Mouse (Mus musculus): ENCODE measurements around the gene Ces5a. TPM values are rescaled to one million over a fixed set of nuclear protein-coding genes. Genes with fewer than 3 reads are reported as not detected.

Ces5a gene
- polyA plus RNA-seq, 1 experiment: 0.08 TPM

GRCm38 (mm10) chr8:93570186-93570530, 34.5 kb upstream of the Ces5a start:
- Histone ChIP-seq H3K4me2 (ENCODE audit: low read depth) (peak overlapping the region; percentile 49), H3K4me3 (no peak overlapping the region), H3K79me2 (ENCODE audit: control insufficient read depth, insufficient read depth) (no peaks in the 10 kb centered on the region), H3K27me3 (ENCODE audit: control insufficient read depth, insufficient read depth, insufficient read length) (peaks cover 8% of the 10 kb centered on the region), H3K36me3 (ENCODE audit: control insufficient read depth, insufficient read depth) (no peaks in the 10 kb centered on the region), H3ac (ENCODE audit: control insufficient read depth, insufficient read length) (no peak overlapping the region)
- TF ChIP-seq MYOD1 (IDR thresholded peaks at IDR 0.05; ENCODE audit: control insufficient read depth in 1 of 3, insufficient read length in 2 of 3, low read depth in 2 of 3) (no peak), E2F4 (IDR thresholded peaks at IDR 0.05; ENCODE audit: insufficient read depth) (no peak), MYOG (IDR thresholded peaks at IDR 0.05; ENCODE audit: control insufficient read depth in 1 of 3, insufficient read depth in 1 of 3, insufficient read length in 2 of 3, low read depth in 2 of 3) (no peak), MAX (IDR thresholded peaks at IDR 0.05; ENCODE audit: low read depth) (no peak), REST (IDR thresholded peaks at IDR 0.05; ENCODE audit: insufficient read depth, insufficient read length) (no peak), TCF12 (IDR thresholded peaks at IDR 0.05; ENCODE audit: insufficient read depth, poor library complexity, severe bottlenecking) (no peak), SRF (IDR thresholded peaks at IDR 0.05; ENCODE audit: control insufficient read depth, insufficient read length, low read depth) (no peak), USF1 (IDR thresholded peaks at IDR 0.05; ENCODE audit: low read depth) (no peak), POLR2AphosphoS2 (IDR thresholded peaks at IDR 0.05; ENCODE audit: insufficient read length, low read depth) (no peak), POLR2A (IDR thresholded peaks at IDR 0.05; ENCODE audit: insufficient read length, low read depth) (no peak), CEBPB (IDR thresholded peaks at IDR 0.05; ENCODE audit: insufficient read depth, poor library complexity, severe bottlenecking) (no peak), TCF3 (IDR thresholded peaks at IDR 0.05; ENCODE audit: insufficient read length, low read depth) (no peak)

GRCm38 (mm10) chr8:93569311-93570185, 33.9 kb upstream of the Ces5a start:
- TF ChIP-seq MYOD1 (IDR thresholded peaks at IDR 0.05; ENCODE audit: control insufficient read depth in 1 of 3, insufficient read length in 2 of 3, low read depth in 2 of 3) (peak in 2 of 3 experiments; percentile 56 to 58), USF1 (IDR thresholded peaks at IDR 0.05; ENCODE audit: low read depth) (no peak)
- Histone ChIP-seq H3ac (ENCODE audit: control insufficient read depth, insufficient read length) (no peak overlapping the region), H3K27me3 (ENCODE audit: control insufficient read depth, insufficient read depth, insufficient read length) (peaks cover 8% of the 10 kb centered on the region), H3K4me2 (ENCODE audit: low read depth) (peak overlapping the region; percentile 49), H3K4me3 (no peak overlapping the region), H3K36me3 (ENCODE audit: control insufficient read depth, insufficient read depth) (no peaks in the 10 kb centered on the region), H3K79me2 (ENCODE audit: control insufficient read depth, insufficient read depth) (no peaks in the 10 kb centered on the region)

- no peak overlapping the region for H3ac ChIP-seq (ENCODE audit: control insufficient read depth, insufficient read length)
- peaks cover 8% of the 10 kb centered on the region for H3K27me3 ChIP-seq (ENCODE audit: control insufficient read depth, insufficient read depth, insufficient read length)
- no peak overlapping the region for H3K4me2 ChIP-seq (ENCODE audit: low read depth)
- no peak overlapping the region for H3K4me3 ChIP-seq
- H3K79me2 ChIP-seq (ENCODE audit: control insufficient read depth, insufficient read depth): no peaks in the 10 kb centered on the region
- H3K36me3 ChIP-seq (ENCODE audit: control insufficient read depth, insufficient read depth): no peaks in the 10 kb centered on the region
- TF ChIP-seq POLR2AphosphoS2 (IDR thresholded peaks at IDR 0.05; ENCODE audit: insufficient read length, low read depth) (no peak), MYOG (IDR thresholded peaks at IDR 0.05; ENCODE audit: control insufficient read depth in 1 of 3, insufficient read depth in 1 of 3, insufficient read length in 2 of 3, low read depth in 2 of 3) (no peak), E2F4 (IDR thresholded peaks at IDR 0.05; ENCODE audit: insufficient read depth) (no peak), POLR2A (IDR thresholded peaks at IDR 0.05; ENCODE audit: insufficient read length, low read depth) (no peak), REST (IDR thresholded peaks at IDR 0.05; ENCODE audit: insufficient read depth, insufficient read length) (no peak), TCF12 (IDR thresholded peaks at IDR 0.05; ENCODE audit: insufficient read depth, poor library complexity, severe bottlenecking) (no peak), MYOD1 (IDR thresholded peaks at IDR 0.05; ENCODE audit: control insufficient read depth in 1 of 3, insufficient read length in 2 of 3, low read depth in 2 of 3) (no peak), USF1 (IDR thresholded peaks at IDR 0.05; ENCODE audit: low read depth) (no peak), MAX (IDR thresholded peaks at IDR 0.05; ENCODE audit: low read depth) (no peak), TCF3 (IDR thresholded peaks at IDR 0.05; ENCODE audit: insufficient read length, low read depth) (no peak), SRF (IDR thresholded peaks at IDR 0.05; ENCODE audit: control insufficient read depth, insufficient read length, low read depth) (no peak), CEBPB (IDR thresholded peaks at IDR 0.05; ENCODE audit: insufficient read depth, poor library complexity, severe bottlenecking) (no peak)
Measured at GRCm38 (mm10) chr8:93568666-93569065, 33.0 kb upstream of the Ces5a start.

GRCm38 (mm10) chr8:93567086-93567485, 31.5 kb upstream of the Ces5a start:
- no peak for TF ChIP-seq USF1 (IDR thresholded peaks at IDR 0.05; ENCODE audit: low read depth)
- TF ChIP-seq MYOG (IDR thresholded peaks at IDR 0.05; ENCODE audit: control insufficient read depth in 1 of 3, insufficient read depth in 1 of 3, insufficient read length in 2 of 3, low read depth in 2 of 3): no peak
- no peak for TF ChIP-seq POLR2AphosphoS2 (IDR thresholded peaks at IDR 0.05; ENCODE audit: insufficient read length, low read depth)
- no peak for TF ChIP-seq POLR2A (IDR thresholded peaks at IDR 0.05; ENCODE audit: insufficient read length, low read depth)
- no peak for TF ChIP-seq MAX (IDR thresholded peaks at IDR 0.05; ENCODE audit: low read depth)
- no peak for TF ChIP-seq MYOD1 (IDR thresholded peaks at IDR 0.05; ENCODE audit: control insufficient read depth in 1 of 3, insufficient read length in 2 of 3, low read depth in 2 of 3)
- TF ChIP-seq SRF (IDR thresholded peaks at IDR 0.05; ENCODE audit: control insufficient read depth, insufficient read length, low read depth): no peak
- no peak for TF ChIP-seq REST (IDR thresholded peaks at IDR 0.05; ENCODE audit: insufficient read depth, insufficient read length)
- no peak for TF ChIP-seq TCF12 (IDR thresholded peaks at IDR 0.05; ENCODE audit: insufficient read depth, poor library complexity, severe bottlenecking)
- TF ChIP-seq TCF3 (IDR thresholded peaks at IDR 0.05; ENCODE audit: insufficient read length, low read depth): no peak
- TF ChIP-seq E2F4 (IDR thresholded peaks at IDR 0.05; ENCODE audit: insufficient read depth): no peak
- Histone ChIP-seq H3K4me3 (no peak overlapping the region), H3K4me2 (ENCODE audit: low read depth) (no peak overlapping the region), H3ac (ENCODE audit: control insufficient read depth, insufficient read length) (no peak overlapping the region), H3K79me2 (ENCODE audit: control insufficient read depth, insufficient read depth) (no peaks in the 10 kb centered on the region), H3K36me3 (ENCODE audit: control insufficient read depth, insufficient read depth) (no peaks in the 10 kb centered on the region), H3K27me3 (ENCODE audit: control insufficient read depth, insufficient read depth, insufficient read length) (no peaks in the 10 kb centered on the region)
